Mouse (Mus musculus) liver, adult 2 months (tissue): ENCODE data around the gene Neu2.

Experiments used
- CTCF ChIP-seq: fragments of 200-500 bp; IDR thresholded peaks from 2 replicates; pipeline ENCODE4 v1.5.1; 2011; ENCODE audit warnings: low read depth, low read length, control low read depth
- POLR2A ChIP-seq: fragments of 200-500 bp; IDR thresholded peaks from 2 replicates; pipeline ENCODE4 v1.6.1; 2011; ENCODE audit warnings: low read length, control low read depth; ENCODE audit not compliant: insufficient read depth; ENCODE audit errors: extremely low read depth

- TF ChIP-seq CTCF (no peak), POLR2A (no peak)
These were observed 115.8 kb downstream of the Neu2 start for GRCm38 (mm10) chr1:87625254-87626025.
